Mouse (Mus musculus): ENCODE measurements at regions not wholly inside any gene's neighbourhood (a gene's known extent, or its start where the extent isn't known, plus 50 kb on each side); places are given as distances from the start of the nearest gene placed in this dataset.
A peak's percentile ranks its signal among the peaks of the same experiment; 100 is the strongest.

DNA sequence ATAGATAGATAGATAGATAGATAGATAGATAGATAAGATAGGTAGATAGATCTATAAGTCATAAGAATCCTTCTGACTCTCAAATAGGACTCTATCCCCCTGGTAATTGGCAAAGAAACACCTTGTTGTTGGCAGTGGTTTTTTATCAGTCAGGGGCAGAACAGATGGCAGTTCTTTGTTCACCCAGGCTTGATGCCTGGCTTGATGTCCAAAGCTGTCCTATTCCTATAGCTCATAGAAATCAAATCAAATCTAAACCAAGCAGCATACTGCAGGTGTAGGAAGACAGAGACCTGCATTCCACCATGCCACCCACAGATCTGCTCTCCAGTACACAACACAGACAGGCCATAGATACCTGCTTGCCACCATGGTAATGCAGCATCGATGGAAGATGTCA lies 180.3 kb upstream of the Dusp21 start:
- DNase-seq = peak; percentile 18 to 34

DNA sequence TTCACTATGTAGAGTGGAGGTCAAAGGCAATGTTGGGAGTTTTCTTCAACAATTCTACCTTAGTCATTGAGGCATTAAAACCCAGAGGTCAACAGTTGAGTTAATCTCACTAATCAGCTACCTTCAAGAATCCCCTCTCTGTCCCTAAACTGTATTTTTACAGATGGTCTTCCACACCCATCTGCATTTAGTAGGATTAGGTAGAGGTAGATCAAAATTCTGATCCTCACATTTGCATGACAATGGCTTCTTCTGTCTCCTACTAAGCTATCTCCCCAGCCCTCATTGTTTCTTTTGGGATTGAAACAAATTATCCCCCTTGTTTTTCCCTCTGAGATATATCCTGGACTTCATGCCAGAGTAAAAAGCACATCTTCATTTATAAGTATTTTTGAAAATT lies 131.3 kb upstream of the Dusp21 start:
- DNase-seq = no peak

DNA sequence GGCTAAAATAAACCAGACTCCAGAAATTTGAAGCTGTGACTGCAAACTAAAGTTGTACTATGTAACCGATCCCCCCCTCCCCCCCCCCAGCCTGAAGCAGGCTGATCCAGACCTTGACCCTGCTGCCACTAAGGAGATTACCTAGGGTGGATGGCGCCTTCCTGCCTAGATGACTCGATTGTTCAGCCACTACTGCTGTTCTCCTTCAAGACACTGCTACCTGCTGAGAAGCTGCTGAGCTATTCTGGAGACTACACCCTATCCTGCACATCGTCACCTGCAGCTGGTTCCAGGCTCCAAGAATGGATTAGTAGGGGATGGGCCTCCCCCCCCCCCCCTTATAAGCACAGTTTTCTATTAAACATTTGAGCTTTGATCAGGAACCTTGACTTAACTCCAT lies 97.0 kb upstream of the Dusp21 start:
- no peak for DNase-seq

DNA sequence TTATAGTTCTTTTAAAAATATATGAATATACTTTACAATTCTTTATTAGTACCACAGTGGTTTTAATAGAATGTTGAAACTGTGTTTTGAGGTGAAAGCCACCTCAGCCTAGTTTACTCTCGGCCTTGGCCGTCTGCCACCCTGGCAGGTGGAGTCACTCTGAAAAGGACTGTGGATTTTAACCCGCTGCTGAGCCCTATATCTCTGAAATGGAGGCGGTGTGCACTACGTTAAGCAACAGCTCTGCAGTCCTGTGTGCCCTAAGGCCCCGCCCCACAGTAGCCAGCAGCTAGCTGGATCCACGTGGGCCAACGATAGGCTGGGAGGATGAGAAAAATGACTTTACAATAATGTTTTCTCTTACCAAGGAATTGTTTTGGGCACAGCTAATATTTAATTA lies 64.2 kb upstream of the Dusp21 start:
- DNase-seq = peak; percentile 65 to 82

DNA sequence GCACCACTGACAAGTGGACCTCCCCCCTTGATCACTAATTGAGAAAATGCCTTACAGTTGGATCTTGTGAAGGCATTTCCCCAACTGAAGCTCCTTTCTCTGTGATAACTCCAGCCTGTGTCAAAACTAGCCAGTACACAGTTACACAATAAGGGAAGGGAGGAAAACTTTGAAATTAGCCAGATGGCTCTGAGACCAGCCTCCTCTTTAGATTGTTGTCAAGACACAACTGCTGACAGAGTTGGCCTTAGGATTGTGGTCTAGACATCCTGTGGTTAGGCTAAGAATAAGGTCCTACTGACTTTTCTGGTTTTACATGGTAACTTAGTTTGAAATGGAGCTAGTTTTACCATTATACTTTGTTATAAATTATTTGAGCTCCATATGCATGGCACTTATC lies 52.4 kb upstream of the Dusp21 start:
- DNase-seq = no peak
